Mouse (Mus musculus) adipocyte (in vitro differentiated cells): Measurements from ENCODE around the gene Krtap31-1.
"Not testable (repeated sequence)": the region's sequence is repeated elsewhere in the genome, so short reads cannot be mapped to it uniquely, and the experiment has no call there.

Source experiments
- DNase-seq: peaks from one replicate; pipeline ENCODE4 v3.0.0-alpha.2; 2016; ENCODE audit warnings: low spot score

The Krtap31-1 gene

GRCm38 (mm10) chr11:99907620-99908019 lies at the start of gene Krtap31-1:
TSS of gene Krtap31-1 (plus strand) at chr11:99907920.
- DNase-seq = no peak

DNA sequence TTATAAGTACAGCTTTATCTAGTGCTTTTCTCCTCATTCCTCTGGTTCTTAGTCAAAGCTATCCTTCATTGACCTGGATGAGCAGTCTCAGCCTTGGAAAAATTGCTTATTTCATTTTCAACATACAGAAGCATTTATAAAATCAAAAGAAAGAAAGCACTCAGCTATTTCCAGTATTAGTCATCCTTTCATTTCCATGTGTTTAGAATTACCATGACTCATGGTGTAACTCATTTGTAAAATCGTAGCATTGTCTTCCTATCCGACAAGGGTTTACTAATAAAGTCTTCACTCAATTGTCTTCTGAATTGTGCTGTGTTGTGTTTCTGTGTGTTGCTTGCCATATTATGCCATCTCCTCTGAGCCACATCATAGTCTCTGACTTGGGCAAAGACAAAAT lies 49.0 kb upstream of the Krtap31-1 start:
- DNase-seq = no peak

DNA sequence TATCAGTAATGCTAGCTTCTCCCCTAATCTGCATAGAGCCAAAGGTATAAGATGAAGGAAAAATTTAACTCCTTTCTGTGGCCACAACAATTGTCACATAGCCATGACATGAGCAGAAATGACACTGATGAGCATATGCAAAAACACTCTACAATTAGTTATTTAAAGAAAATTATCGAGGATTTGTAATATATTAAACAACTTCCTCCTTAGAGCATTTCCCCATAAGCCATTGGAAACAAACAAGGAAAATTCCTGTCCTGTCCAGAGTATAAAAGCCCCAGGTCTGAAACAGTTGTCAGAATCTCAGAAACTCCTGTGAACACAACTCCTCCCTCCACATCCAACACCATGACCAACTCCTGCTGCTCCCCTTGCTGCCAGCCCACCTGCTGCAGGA lies 43.5 kb upstream of the Krtap31-1 start, which contains the start of gene Gm11559:
Gene Gm11559, plus strand, starts transcription at position 301 of the 400 bp plus-strand sequence.
- not testable (repeated sequence) for DNase-seq

GRCm38 (mm10) chr11:99873089-99873488 lies 34.6 kb upstream of the Krtap31-1 start, which contains the start of gene Krtap9-1:
TSS of gene Krtap9-1 (plus strand) at chr11:99873389.
- DNase-seq = not testable (repeated sequence)

- DNase-seq = not testable (repeated sequence)
Observed at GRCm38 (mm10) chr11:99878887-99879286, 28.8 kb upstream of the Krtap31-1 start, which contains the start of gene Gm11567. TSS of gene Gm11567 (plus strand) at chr11:99879187.

DNA sequence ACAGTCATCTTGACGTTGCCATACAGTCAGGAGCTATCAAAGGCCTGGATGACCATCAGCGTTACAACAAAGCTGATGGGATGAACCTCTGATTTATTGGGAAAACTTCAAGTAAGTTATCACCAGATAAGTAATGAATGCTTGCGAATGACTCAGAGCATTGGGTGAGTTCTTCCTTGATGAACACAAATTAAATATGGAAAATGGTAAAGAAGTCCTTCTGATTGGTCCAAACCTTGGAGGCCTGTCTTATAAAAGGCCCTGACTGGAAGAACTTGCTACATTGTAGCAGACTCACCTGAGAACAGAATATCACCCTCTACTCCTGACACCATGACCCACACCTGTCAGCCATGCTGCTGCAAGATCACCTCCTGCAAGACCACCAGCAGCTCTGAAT lies 6.7 kb downstream of the Krtap31-1 start, which contains the start of gene Gm11565:
Gene Gm11565, plus strand, starts transcription at position 301 of the 400 bp plus-strand sequence.
- no peak for DNase-seq

DNA sequence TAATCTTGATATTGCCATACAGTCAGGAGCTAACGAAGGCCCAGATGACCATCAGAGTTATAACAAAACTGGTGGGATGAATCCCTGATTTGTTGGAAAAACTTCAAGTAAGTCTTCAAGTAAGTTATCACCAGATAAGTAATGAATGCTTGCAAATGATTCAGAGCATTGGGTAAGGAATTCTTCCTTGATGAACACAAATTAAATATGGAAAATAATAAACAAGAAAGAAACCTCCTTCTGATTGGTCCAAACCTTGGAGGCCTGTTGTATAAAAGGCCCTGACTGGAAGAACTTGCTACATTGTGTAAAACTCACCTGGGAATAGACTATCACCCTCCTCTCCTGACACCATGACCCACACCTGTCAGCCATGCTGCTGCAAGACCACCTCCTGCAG lies 28.3 kb downstream of the Krtap31-1 start, which contains the start of gene Krtap31-2:
Gene Krtap31-2, plus strand, starts transcription at position 301 of the 400 bp plus-strand sequence.
- no peak for DNase-seq

DNA sequence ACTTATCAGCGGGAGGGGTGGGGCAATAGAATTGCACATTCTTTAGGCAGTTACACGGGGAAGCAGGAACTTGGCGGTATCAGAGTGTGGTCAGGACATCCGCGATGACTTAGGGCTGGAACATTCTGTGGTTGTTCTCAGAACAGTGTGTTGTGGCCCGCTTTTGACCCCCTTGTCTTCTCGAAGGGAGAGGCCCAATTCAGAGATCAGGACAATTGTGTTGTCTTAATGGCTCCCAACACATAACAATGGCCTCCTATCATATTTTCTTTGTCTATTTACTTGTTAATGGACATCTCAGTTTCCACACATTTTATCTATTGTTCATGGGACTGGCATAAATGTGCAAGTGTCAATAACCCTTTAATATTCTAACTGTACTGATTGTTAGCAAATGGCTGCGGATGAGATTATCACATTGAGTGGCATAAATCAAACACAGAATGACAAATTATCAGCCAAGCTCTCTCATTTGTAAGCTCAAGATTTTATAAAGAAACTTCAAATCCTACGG lies 30.1 kb downstream of the Krtap31-1 start:
- DNase-seq = no peak

GRCm38 (mm10) chr11:99948175-99948574 lies 40.5 kb downstream of the Krtap31-1 start, which contains the start of gene Krtap9-5:
TSS of gene Krtap9-5 (plus strand) at chr11:99948475.
- DNase-seq = no peak
